Mouse (Mus musculus) mouse embryonic stem cell (cell line): Measurements from ENCODE around the gene Tarbp2.

Experiments
- in situ Hi-C, 2 experiments: fragments of 300-500 bp; cut with MboI; formaldehyde crosslinking; loops; 1 replicate in 1 of 2; 3 replicates in 1 of 2; pipeline ENCODE4 v1.14.3; 2019 to 2020; ENCODE audit warnings: low sequenced_read_pairs in 2 of 2, low pct_unique_long_range_greater_than_20kb in 1 of 2, mixed read lengths in 1 of 2; ENCODE audit not compliant: unreplicated experiment in 1 of 2

Tarbp2 gene

GRCm38 (mm10) chr15:102517976-102518858 is at the start of gene Tarbp2:
Gene Tarbp2 (plus strand): TSS chr15:102518192.
- in situ Hi-C loops: no loop called here

GRCm38 (mm10) chr15:102468675-102469370 is 49.2 kb upstream of the Tarbp2 start:
- in situ Hi-C loops: no loop called here

- in situ Hi-C loops: no loop called here
These were observed 47.8 kb upstream of the Tarbp2 start, which contains the start of gene Pcbp2 for GRCm38 (mm10) chr15:102470183-102470604. Gene Pcbp2 (plus strand): TSS chr15:102470539.

DNA sequence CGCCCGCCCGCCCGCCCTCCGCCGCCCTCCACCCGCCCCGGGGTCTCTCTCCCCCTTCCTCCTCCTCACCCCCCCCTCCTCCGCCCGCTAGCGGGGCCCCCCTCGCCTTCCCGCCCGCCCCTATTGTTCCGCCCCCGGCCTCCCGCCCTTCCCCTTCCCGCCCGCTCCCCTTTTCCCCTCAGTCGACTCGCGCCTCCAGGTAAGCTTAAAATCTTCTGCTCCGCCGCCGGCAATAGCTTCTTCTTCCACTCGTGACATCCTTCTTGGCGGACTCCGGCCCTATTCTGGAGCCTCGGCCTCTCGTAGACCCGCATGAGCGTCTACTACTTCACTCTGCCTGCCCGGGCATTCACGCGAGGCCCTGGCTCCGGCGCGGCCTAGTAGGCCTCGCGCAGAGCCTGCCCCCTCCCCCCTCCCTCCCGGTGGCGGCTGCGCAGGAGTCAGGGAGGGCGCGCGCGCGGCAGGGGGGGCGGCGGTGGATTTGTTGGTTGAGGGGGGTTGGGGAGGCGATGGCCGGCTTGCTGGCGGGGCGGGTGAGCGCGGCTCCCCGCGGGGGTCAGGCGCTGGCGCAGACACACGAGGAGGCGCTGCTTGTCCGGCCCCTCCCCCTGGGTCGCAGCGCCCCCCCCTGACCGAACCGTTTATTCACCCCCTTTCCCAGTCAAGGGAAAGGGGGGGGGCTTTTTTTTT is 47.2 kb upstream of the Tarbp2 start:
- in situ Hi-C loops: no loop called here

GRCm38 (mm10) chr15:102471295-102471645 is 46.7 kb upstream of the Tarbp2 start:
- in situ Hi-C loops: no loop called here

GRCm38 (mm10) chr15:102471727-102472126 is 46.3 kb upstream of the Tarbp2 start:
- in situ Hi-C loops: no loop called here

DNA sequence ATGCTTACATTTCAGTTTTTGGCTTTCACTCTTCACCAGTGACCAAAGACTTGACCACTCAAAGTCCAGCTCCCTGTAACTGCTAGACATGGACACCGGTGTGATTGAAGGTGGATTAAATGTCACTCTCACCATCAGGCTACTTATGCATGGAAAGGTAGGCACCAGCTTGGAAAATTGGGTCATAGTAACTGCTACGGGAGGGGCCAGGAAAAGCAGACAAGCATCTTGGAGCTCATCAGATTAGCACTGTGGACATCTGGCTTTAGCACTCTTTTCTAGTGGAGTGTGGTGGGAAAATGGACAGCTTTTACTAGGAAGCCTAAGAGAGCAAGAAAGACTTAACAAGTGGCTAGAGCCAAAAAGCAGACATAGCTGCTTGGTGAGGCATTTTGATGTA is 44.7 kb upstream of the Tarbp2 start:
- in situ Hi-C loops: no loop called here

DNA sequence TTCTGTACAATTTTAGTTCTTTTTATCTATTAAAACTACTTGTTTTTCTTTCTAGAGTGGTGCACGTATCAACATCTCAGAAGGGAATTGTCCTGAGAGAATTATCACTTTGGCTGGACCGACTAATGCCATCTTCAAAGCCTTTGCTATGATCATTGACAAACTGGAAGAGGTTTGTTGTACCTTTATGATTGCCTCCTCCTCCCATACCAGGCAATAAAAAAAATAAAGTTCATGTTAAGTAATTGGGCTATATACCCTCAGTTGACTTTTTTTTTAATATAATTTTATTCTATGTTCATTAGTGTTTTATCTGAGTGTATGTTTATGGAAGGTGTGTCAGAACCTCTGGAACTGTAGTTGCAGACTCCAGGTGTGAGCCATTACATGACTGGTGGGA is 43.5 kb upstream of the Tarbp2 start:
- in situ Hi-C loops: no loop called here

- in situ Hi-C loops: loop anchor here in 1 of 2 experiments (25.0 kb wide), 1 partner anchor 396 kb away; no protein-coding TSS in a partner anchor
These were observed 34.9 kb upstream of the Tarbp2 start for GRCm38 (mm10) chr15:102483136-102483535.

GRCm38 (mm10) chr15:102485853-102486252 is 32.1 kb upstream of the Tarbp2 start:
- in situ Hi-C loops: loop anchor here in 1 of 2 experiments (25.0 kb wide), 1 partner anchor 399 kb away; no protein-coding TSS in a partner anchor

DNA sequence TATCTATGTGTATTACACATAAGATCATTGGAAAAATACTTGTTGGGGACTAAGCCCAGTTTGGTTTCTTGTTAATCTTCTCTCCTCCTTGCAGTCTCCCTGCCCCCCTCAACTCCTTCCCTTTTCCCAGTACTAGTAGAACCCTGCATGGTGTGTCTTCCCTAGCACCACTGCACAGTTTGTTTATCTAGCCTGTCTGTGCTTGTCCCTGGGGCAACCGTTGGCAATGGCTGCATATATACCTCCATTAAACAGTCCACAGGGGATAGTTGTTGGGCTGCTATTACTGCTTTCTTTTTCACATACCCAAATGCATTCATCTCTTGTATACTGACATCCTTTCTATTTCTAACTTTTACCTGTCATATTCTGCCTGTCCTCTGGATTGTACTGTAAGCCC is 30.3 kb upstream of the Tarbp2 start:
- in situ Hi-C loops: loop anchor here in 1 of 2 experiments (25.0 kb wide), 1 partner anchor 400 kb away; no protein-coding TSS in a partner anchor

- in situ Hi-C loops: loop anchor here in 1 of 2 experiments (25.0 kb wide), 1 partner anchor 411 kb away; no protein-coding TSS in a partner anchor
These were observed 19.7 kb upstream of the Tarbp2 start for GRCm38 (mm10) chr15:102498322-102498721.

DNA sequence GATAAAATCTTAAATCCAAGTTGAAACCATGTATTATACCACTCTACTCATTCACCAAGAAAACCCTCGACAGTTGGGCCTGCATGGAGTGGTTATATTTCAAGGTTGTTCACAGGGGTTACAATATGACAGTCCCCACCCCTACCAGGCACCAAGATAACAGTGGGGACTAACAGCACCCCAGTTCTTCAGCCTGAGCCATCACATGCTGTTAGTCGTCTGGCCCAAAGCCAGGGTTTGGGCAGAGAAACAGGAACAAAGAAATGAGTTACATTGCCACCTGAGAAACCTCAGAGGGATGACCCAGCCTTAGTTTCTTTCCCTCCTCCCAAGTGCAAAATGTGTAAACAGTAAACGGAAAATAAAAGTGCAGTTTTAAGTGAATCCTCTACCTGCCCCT is 18.6 kb upstream of the Tarbp2 start:
- in situ Hi-C loops: loop anchor here in 1 of 2 experiments (25.0 kb wide), 1 partner anchor 412 kb away; no protein-coding TSS in a partner anchor

GRCm38 (mm10) chr15:102499851-102500250 is 18.1 kb upstream of the Tarbp2 start:
- in situ Hi-C loops: loop anchor here (10.0 to 25.0 kb wide), 2 partner anchors 413 to 415 kb away; no protein-coding TSS in a partner anchor

- in situ Hi-C loops: loop anchor here in 1 of 2 experiments (10.0 kb wide), 1 partner anchor 416 kb away; no protein-coding TSS in a partner anchor
These were observed 17.5 kb upstream of the Tarbp2 start for GRCm38 (mm10) chr15:102500479-102500878.

GRCm38 (mm10) chr15:102501084-102501814 is 16.7 kb upstream of the Tarbp2 start:
- in situ Hi-C loops: loop anchor here in 1 of 2 experiments (10.0 kb wide), 1 partner anchor 416 kb away; no protein-coding TSS in a partner anchor

GRCm38 (mm10) chr15:102502254-102502840 is 15.6 kb upstream of the Tarbp2 start:
- in situ Hi-C loops: loop anchor here in 1 of 2 experiments (10.0 kb wide), 1 partner anchor 418 kb away; no protein-coding TSS in a partner anchor
